Mouse (Mus musculus) intestine, embryonic 16.5 days (tissue): ENCODE measurements at regions not wholly inside any gene's neighbourhood (a gene's known extent, or its start where the extent isn't known, plus 50 kb on each side); places are given as distances from the start of the nearest gene placed in this dataset.

Experiments used
- ATAC-seq: fragments of 200-750 bp; cut with Nextera tagmentation; 2 replicates; pipeline ENCODE4 v1.8.0; 2017; ENCODE audit warnings: moderate TSS enrichment, moderate library complexity
- H3K27ac ChIP-seq: fragments of 300-500 bp; sonication (generic); 2 replicates; pipeline ENCODE4 v1.5.1; 2014; ENCODE audit warnings: mild to moderate bottlenecking, low read length
- H3K27me3 ChIP-seq: fragments of 300-500 bp; sonication (generic); replicated peaks from 2 replicates; pipeline ENCODE4 v1.6.1; 2014; ENCODE audit warnings: low read length, control low read depth, mixed read lengths; ENCODE audit not compliant: control insufficient read depth, insufficient read depth
- H3K36me3 ChIP-seq: fragments of 300-500 bp; sonication (generic); 2 replicates; pipeline ENCODE4 v1.6.1; 2014; ENCODE audit warnings: low read length, control low read depth; ENCODE audit not compliant: control insufficient read depth, insufficient read depth
- H3K4me1 ChIP-seq: fragments of 300-500 bp; sonication (generic); 2 replicates; pipeline ENCODE4 v1.6.1; 2014; ENCODE audit warnings: low read length, control low read depth, mixed read lengths; ENCODE audit not compliant: control insufficient read depth, insufficient read depth
- H3K4me2 ChIP-seq: fragments of 300-500 bp; sonication (generic); 2 replicates; pipeline ENCODE4 v1.6.1; 2014; ENCODE audit warnings: low read depth, low read length, control low read depth
- H3K4me3 ChIP-seq: fragments of 300-500 bp; sonication (generic); 2 replicates; pipeline ENCODE4 v1.5.1; 2014; ENCODE audit warnings: mild to moderate bottlenecking, low read length
- H3K9ac ChIP-seq: fragments of 300-500 bp; sonication (generic); 2 replicates; pipeline ENCODE4 v1.6.1; 2014; ENCODE audit warnings: low read depth, low read length
- H3K9me3 ChIP-seq: fragments of 300-500 bp; sonication (generic); 2 replicates; pipeline ENCODE4 v1.6.1; 2016; ENCODE audit warnings: low read length, control low read depth; ENCODE audit not compliant: control insufficient read depth
- WGBS: fragments of 180-500 bp; shearing (Covaris S2); extraction: QIAGEN DNeasy Blood & Tissue Kit; methylation state at CpG from one replicate; pipeline ENCODE4 v1.1.7; 2014; 5-methylcytosine and 5-hydroxymethylcytosine counted together

DNA sequence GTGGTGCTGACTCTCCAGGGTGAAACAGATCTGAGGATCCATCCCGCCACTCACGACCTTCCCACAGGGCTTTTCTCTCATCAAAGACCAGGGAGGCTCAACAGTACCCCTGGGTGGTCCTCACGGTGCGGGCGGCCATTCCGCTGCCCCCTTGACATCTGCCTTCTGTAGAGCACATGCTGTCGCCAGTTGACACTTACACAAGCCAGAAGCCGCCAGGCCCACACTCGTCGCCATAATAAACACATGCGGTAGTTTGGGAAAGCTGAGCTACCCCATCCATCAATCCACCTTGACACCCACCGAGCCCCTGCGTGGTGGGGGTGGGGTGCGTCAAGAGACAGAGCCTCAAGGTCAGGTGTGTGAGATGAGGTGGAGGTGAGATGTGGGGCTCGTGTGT, 125.7 kb downstream of the Tfap2c start:
- no peaks in the 10 kb centered on the region for H3K9me3 ChIP-seq
- WGBS = 34% methylated on average over 15 of the region's 15 CpGs

DNA sequence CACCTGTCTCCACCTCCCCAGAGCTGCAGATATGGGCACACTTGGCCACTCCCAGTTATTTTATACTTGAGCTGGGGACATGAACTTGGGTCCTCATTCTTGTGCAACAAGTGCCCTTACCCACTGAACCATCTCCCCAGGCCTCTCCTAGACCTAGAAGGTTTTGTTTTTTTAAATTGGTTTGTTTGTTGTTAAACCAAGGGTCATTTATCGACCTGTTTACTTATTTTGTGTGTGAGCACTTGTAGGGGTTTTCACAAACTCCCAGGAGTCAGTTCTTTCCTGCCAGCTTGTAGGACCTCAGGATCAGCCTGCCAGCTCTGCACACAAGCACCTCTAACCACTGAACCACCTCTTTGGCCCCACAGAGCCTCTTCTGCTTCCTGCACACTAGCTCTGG, 140.8 kb downstream of the Tfap2c start:
- H3K36me3 ChIP-seq = no peaks in the 10 kb centered on the region
- WGBS = 72% methylated on average over 1 of the region's 1 CpGs

More for the DNA sequence above, 125.7 kb downstream of the Tfap2c start:
- Histone ChIP-seq H3K4me1 (no peaks in the 10 kb centered on the region), H3K36me3 (no peaks in the 10 kb centered on the region), H3K27ac (no peak overlapping the region), H3K4me2 (no peak overlapping the region), H3K27me3 (no peaks in the 10 kb centered on the region), H3K4me3 (no peak overlapping the region), H3K9ac (no peak overlapping the region)
- ATAC-seq = no peak

DNA sequence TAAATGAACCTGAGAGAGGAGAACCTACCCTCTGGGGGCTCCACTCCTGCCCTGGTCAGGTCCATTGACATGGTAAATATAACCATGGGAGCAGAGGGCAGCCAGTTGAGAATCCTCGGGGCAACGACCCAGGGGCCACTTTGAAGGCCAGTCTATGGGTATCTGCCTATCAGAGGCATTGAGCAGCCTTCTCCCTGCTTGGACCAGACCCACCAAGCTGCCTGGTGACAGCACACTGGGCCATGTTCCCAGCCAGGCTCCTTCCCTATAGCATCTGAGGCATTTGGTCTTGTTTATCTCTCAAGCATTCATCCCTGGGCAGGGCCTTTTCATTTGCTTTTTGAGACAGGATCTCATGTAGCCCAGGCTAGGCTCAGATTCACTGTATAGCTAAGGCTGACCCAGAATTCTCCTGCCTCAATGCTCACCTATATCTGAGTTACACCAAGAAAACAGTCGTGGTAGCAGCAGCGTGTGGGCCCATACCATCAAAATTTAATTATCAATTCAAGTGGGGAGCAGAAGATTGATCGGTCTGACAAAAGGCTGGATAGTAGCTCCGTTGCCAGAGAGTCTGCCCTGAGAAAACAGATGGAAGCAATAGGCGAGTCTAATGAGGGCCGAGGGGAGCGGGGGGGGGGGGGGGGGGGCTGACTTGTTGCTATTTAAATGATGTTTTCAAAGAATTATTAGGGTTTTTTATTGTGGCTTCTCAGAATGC, 141.7 kb downstream of the Tfap2c start:
- Histone ChIP-seq H3K36me3 (no peaks in the 10 kb centered on the region), H3K27me3 (no peaks in the 10 kb centered on the region), H3K9me3 (peaks cover 5% of the 10 kb centered on the region; the same call in 1 of the 2 replicates), H3K9ac (no peak overlapping the region), H3K27ac (no peak overlapping the region), H3K4me3 (no peak overlapping the region), H3K4me2 (no peak overlapping the region), H3K4me1 (no peaks in the 10 kb centered on the region)
- no peak for ATAC-seq
- WGBS = 62% methylated on average over 9 of the region's 9 CpGs

More for the DNA sequence above, 140.8 kb downstream of the Tfap2c start:
- no peak overlapping the region for H3K27ac ChIP-seq
- H3K9me3 ChIP-seq = peaks cover 5% of the 10 kb centered on the region; the same call in 1 of the 2 replicates
- H3K4me1 ChIP-seq = no peaks in the 10 kb centered on the region
- ATAC-seq = no peak
- no peak overlapping the region for H3K9ac ChIP-seq
- H3K4me3 ChIP-seq = no peak overlapping the region
- H3K4me2 ChIP-seq = no peak overlapping the region
- no peaks in the 10 kb centered on the region for H3K27me3 ChIP-seq

DNA sequence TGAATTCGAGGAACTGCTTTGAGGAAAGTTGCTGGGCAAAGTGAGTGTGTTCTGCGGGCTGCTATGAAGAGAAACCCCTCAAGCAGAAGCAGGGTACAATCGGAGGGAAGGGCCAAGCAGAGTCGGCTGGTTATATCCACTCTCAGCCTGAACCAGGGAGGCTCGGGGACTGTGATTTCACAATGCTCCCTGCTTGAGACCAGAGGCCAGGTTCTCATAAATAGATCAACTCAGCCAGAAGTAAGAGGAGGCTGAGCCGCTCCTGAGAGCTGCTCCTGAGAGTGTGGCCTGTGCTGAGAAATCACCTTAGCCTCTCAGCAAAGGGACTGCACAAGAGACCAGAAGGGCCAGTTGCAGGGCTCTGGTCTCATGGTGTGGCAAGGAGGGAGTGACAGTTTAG, 149.6 kb downstream of the Tfap2c start:
- 67% methylated on average over 6 of the region's 6 CpGs for WGBS
- H3K9me3 ChIP-seq = no peaks in the 10 kb centered on the region
- ATAC-seq = no peak
- no peaks in the 10 kb centered on the region for H3K36me3 ChIP-seq
- no peak overlapping the region for H3K27ac ChIP-seq
- H3K4me1 ChIP-seq = no peaks in the 10 kb centered on the region
- H3K4me3 ChIP-seq = no peak overlapping the region
- no peaks in the 10 kb centered on the region for H3K27me3 ChIP-seq
- no peak overlapping the region for H3K4me2 ChIP-seq
- H3K9ac ChIP-seq = no peak overlapping the region

DNA sequence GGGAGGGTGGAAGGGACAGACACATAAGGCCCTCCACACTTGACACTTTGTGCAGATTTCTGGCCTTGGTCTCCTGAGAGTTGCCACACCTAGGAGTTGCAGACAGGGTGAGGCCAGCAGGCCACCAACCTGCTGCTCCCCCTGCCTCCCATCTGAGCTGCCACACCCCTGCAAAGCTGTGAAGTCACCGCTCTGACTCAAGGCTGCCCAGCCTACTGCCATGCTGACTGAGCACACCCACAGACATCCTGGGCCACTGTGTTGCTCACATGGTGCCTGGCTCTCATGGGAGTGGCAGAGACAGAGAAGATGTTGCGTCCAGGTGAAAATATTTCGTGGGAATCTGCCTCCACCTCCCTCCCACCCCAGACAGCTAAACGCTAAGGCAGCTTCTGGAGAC, 150.3 kb downstream of the Tfap2c start:
- H3K4me2 ChIP-seq = no peak overlapping the region
- no peak overlapping the region for H3K27ac ChIP-seq
- WGBS = 64% methylated on average over 4 of the region's 4 CpGs
- H3K27me3 ChIP-seq = no peaks in the 10 kb centered on the region
- no peak overlapping the region for H3K9ac ChIP-seq
- H3K4me1 ChIP-seq = no peaks in the 10 kb centered on the region
- ATAC-seq = no peak
- no peaks in the 10 kb centered on the region for H3K9me3 ChIP-seq
- H3K4me3 ChIP-seq = no peak overlapping the region
- H3K36me3 ChIP-seq = no peaks in the 10 kb centered on the region

DNA sequence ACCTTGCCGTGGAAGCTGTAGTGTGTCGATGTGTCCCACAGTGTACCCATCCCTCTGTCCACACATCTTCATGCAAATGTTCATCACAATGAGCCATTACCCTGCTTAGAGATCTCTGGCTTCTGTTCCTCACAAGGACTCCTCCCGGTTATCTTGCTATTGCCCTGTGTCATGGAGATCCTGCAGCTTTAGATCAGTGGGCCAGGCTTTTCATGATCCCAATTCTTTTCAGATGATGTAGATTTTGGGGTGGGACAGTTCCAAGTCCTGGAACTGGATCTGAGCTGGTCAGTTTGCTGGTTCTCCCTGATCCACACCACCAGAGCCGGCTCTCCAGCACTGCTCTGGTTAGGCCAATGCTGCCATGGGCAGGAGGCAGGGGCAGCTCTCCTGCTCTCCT, 161.2 kb downstream of the Tfap2c start:
- 74% methylated on average over 4 of the region's 4 CpGs for WGBS

DNA sequence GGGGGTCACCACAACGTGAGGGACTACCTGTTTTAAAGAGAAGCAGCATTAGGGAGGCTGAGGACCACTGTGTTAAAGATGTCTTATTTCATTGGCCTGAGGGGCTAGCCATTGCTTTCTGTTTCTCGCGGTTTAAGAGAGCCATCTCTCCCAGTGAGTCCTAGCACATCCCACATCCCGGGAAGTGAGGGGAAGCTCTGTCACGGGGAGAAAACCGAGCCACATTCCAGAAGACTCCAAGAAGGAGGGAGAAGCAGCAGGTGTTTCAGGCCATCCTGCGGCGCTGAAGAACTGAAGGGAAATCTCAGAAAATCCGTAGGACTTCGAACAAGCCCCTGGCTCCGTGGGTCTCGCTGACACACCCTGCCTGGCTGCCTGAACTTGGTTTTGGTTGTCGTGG, 177.3 kb downstream of the Tfap2c start:
- H3K27ac ChIP-seq = no peak overlapping the region
- peaks cover 48% of the 10 kb centered on the region for H3K27me3 ChIP-seq
- WGBS = 8% methylated on average over 13 of the region's 13 CpGs
- no peaks in the 10 kb centered on the region for H3K9me3 ChIP-seq
- H3K36me3 ChIP-seq = no peaks in the 10 kb centered on the region
- peaks cover 13% of the 10 kb centered on the region for H3K4me1 ChIP-seq
- ATAC-seq = no peak
- no peak overlapping the region for H3K9ac ChIP-seq
- no peak overlapping the region for H3K4me3 ChIP-seq
- H3K4me2 ChIP-seq = no peak overlapping the region

More for the DNA sequence above, 161.2 kb downstream of the Tfap2c start:
- Histone ChIP-seq H3K9me3 (no peaks in the 10 kb centered on the region), H3K4me2 (no peak overlapping the region), H3K27me3 (no peaks in the 10 kb centered on the region), H3K4me3 (no peak overlapping the region), H3K27ac (no peak overlapping the region), H3K4me1 (no peaks in the 10 kb centered on the region), H3K36me3 (no peaks in the 10 kb centered on the region), H3K9ac (no peak overlapping the region)
- no peak for ATAC-seq

DNA sequence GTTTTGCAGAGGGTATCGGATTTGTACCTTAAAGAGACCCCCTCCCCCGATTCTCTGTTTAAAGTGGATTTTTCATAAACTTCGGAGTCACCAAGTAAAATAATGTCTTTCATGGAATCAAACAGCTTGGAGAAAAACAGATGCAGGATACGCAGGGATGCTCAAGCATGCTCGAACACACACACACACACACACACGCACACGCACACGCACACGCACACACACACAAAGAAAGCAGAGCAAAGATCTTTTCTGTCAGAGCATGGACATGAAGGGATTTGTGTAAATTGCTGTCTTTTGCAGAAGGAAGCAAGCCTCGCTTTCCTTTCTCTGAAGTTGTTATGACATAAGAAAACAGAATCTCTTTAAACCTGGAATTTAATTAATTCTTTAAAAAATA, 178.2 kb downstream of the Tfap2c start:
- H3K4me1 ChIP-seq = peaks cover 14% of the 10 kb centered on the region
- ATAC-seq = no peak
- H3K9ac ChIP-seq = no peak overlapping the region
- no peaks in the 10 kb centered on the region for H3K9me3 ChIP-seq
- H3K27ac ChIP-seq = no peak overlapping the region
- H3K27me3 ChIP-seq = peaks cover 56% of the 10 kb centered on the region
- no peak overlapping the region for H3K4me3 ChIP-seq
- H3K36me3 ChIP-seq = no peaks in the 10 kb centered on the region
- H3K4me2 ChIP-seq = no peak overlapping the region; the same call in 1 of the 2 replicates
- 40% methylated on average over 10 of the region's 10 CpGs for WGBS

DNA sequence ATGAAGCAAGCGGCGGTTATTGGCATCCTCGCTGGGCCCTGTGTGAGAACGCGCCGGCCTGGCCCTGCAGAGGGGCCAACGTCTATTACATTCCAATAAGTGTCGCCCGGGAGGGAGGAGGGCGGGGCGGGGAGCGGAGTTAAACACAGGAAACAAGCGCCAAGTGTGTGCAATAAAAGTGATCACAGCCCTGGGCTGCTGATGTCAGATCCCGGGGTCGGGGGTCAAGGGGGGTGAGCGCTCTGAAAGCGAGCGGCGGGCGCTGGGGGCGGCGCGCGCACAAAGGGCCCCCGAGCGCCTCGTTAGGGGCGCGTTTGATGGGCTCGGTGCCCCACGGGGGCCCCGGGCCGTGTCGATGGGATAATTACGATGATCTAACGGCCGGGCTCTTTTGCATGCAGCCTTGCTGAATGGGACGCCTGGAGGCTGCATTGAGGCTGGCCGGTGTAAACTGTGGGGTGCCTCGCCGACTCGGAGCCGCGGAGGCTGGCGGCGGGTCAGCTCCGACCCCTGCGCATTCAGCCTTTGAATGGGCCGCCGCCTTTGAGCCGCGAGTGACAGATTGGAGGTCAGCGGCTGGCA, 178.9 kb downstream of the Tfap2c start:
- H3K9me3 ChIP-seq = no peaks in the 10 kb centered on the region
- H3K27me3 ChIP-seq = peaks cover 63% of the 10 kb centered on the region
- no peaks in the 10 kb centered on the region for H3K36me3 ChIP-seq
- H3K9ac ChIP-seq = peak overlapping the region; percentile 57
- peak; percentile 82 for ATAC-seq
- no peak overlapping the region for H3K27ac ChIP-seq
- under 1% methylated on average over 53 of the region's 53 CpGs for WGBS
- peak overlapping the region; percentile 49 for H3K4me3 ChIP-seq
- H3K4me2 ChIP-seq = peak overlapping the region; percentile 96
- peaks cover 14% of the 10 kb centered on the region for H3K4me1 ChIP-seq
